Mouse (Mus musculus) liver, embryonic 14.5 days (tissue): ENCODE data around the gene Bloc1s2. TPM values are rescaled to one million over a fixed set of nuclear protein-coding genes. Genes with fewer than 3 reads are reported as not detected.
A peak's percentile ranks its signal among the peaks of the same experiment; 100 is the strongest.

ENCODE experiments used
- ATAC-seq: fragments of 200-750 bp; cut with Nextera tagmentation; 2 replicates; pipeline ENCODE4 v1.8.0; 2017; ENCODE audit warnings: moderate number of reproducible peaks, mild to moderate bottlenecking, moderate library complexity; ENCODE audit not compliant: insufficient read depth
- DNase-seq, 3 experiments: peaks; one replicate each; pipeline ENCODE4 v3.0.0-alpha.2; 2012 to 2013; ENCODE audit warnings: low read depth in 3 of 3, low spot score in 3 of 3
- H3K27ac ChIP-seq: fragments of 300-500 bp; sonication (generic); 2 replicates; pipeline ENCODE4 v1.5.1; 2014; ENCODE audit warnings: moderate library complexity, mild to moderate bottlenecking, control low read depth, inconsistent platforms
- H3K27me3 ChIP-seq: fragments of 300-500 bp; sonication (generic); 2 replicates; pipeline ENCODE4 v1.6.1; 2014; ENCODE audit warnings: mild to moderate bottlenecking, low read length, moderate library complexity; ENCODE audit not compliant: control insufficient read depth, insufficient read depth
- H3K36me3 ChIP-seq: fragments of 300-500 bp; sonication (generic); replicated peaks from 2 replicates; pipeline ENCODE4 v1.6.1; 2014; ENCODE audit warnings: low read depth; ENCODE audit not compliant: control insufficient read depth, insufficient read depth
- H3K4me1 ChIP-seq, 2 experiments: fragments of 200-500 bp in 1 of 2; fragments of 300-500 bp in 1 of 2; sonication (generic) in 1 of 2; replicated peaks; 2 replicates each; pipeline ENCODE4 v1.6.1; 2012 to 2014; ENCODE audit warnings: antibody characterized with exemption in 1 of 2, inconsistent platforms in 1 of 2, low read length in 1 of 2; ENCODE audit not compliant: control insufficient read depth in 2 of 2, insufficient read depth in 2 of 2
- H3K4me2 ChIP-seq: fragments of 300-500 bp; sonication (generic); 2 replicates; pipeline ENCODE4 v1.6.1; 2014; ENCODE audit warnings: low read depth, mild to moderate bottlenecking, control low read depth, moderate library complexity
- H3K4me3 ChIP-seq, 2 experiments: fragments of 200-500 bp in 1 of 2; fragments of 300-500 bp in 1 of 2; sonication (generic) in 1 of 2; 2 replicates each; pipeline ENCODE4 v1.5.1; 2012 to 2014; ENCODE audit warnings: low read depth in 2 of 2, low read length in 2 of 2, mild to moderate bottlenecking in 2 of 2, control low read depth in 1 of 2, inconsistent platforms in 1 of 2, moderate library complexity in 1 of 2; ENCODE audit not compliant: insufficient read depth in 1 of 2
- H3K9ac ChIP-seq: fragments of 300-500 bp; sonication (generic); replicated peaks from 2 replicates; pipeline ENCODE4 v1.6.1; 2014; ENCODE audit warnings: mild to moderate bottlenecking, control low read depth, moderate library complexity
- H3K9me3 ChIP-seq: fragments of 300-500 bp; sonication (generic); 2 replicates; pipeline ENCODE4 v1.6.1; 2016; ENCODE audit warnings: low read length, mixed read lengths; ENCODE audit not compliant: control insufficient read depth
- CTCF ChIP-seq: IDR thresholded peaks from 2 replicates; pipeline ENCODE4 v1.5.1; 2016; ENCODE audit warnings: antibody characterized with exemption, low read depth, control low read depth
- EP300 ChIP-seq: IDR thresholded peaks from 2 replicates; pipeline ENCODE4 v1.6.1; 2016; ENCODE audit warnings: antibody characterized with exemption, low read depth
- WGBS: fragments of 180-500 bp; shearing (Covaris S2); extraction: QIAGEN DNeasy Blood & Tissue Kit; methylation state at CpG from one replicate; pipeline ENCODE4 v1.1.7; 2014; ENCODE audit not compliant: insufficient replicate concordance; 5-methylcytosine and 5-hydroxymethylcytosine counted together
- polyA plus RNA-seq, 2 experiments: library from polyadenylated mRNA; depleted of rRNA in 1 of 2; stranded (reverse) in 1 of 2; unstranded in 1 of 2; fragments of >200 nt; fragmentation: Nextera tagmentation in 1 of 2; extraction: Ambion mirVana in 1 of 2; gene quantifications; 2 replicates each; pipeline versions ENCODE4 v1.2.1 to v1.2.3; 2012 to 2014

Bloc1s2 gene
- polyA plus RNA-seq (2012; rRNA removed) (18.4 and 28.1 TPM in 2 replicates), polyA plus RNA-seq (2014; fragmentation: Nextera tagmentation; extraction: Ambion mirVana) (44.5 and 45.0 TPM in 2 replicates)

GRCm38 (mm10) chr19:44145702-44146567 is at the start of gene Bloc1s2:
Bloc1s2 (minus strand) TSS chr19:44146446.
- Histone ChIP-seq H3K9me3 (no peaks in the 10 kb centered on the region), H3K4me2 (peak within 1 kb of the TSS; percentile 91), H3K36me3 (peaks cover 12% of the 10 kb centered on the region), H3K27ac (no peak within 1 kb of the TSS), H3K27me3 (no peaks in the 10 kb centered on the region), H3K9ac (peak within 1 kb of the TSS; percentile 79), H3K4me3 (peak within 1 kb of the TSS; percentile 64 to 80), H3K4me1 (peaks cover 8 to 11% of the 10 kb centered on the region in 2 experiments; a peak in 3 of 4 replicates)
- TF ChIP-seq CTCF = no peak
- TF ChIP-seq EP300 = no peak
- ATAC-seq (peak; percentile 90), DNase-seq (peak; percentile 64 to 71 (median 66))
- 5% methylated on average over 46 of the region's 46 CpGs for WGBS

- peaks cover 0 to 7% of the 10 kb centered on the region in 2 experiments; a peak in 2 of 4 replicates for H3K4me1 ChIP-seq
- H3K4me2 ChIP-seq = no peak overlapping the region
- WGBS = 15% methylated on average over 7 of the region's 7 CpGs
- no peak overlapping the region for H3K9ac ChIP-seq
- H3K4me3 ChIP-seq = no peak overlapping the region
- no peaks in the 10 kb centered on the region for H3K36me3 ChIP-seq
- peak in 1 of 3 experiments; percentile 17 for DNase-seq
- H3K27ac ChIP-seq = no peak overlapping the region
- peak; percentile 81 for TF ChIP-seq CTCF
- TF ChIP-seq EP300 = no peak
- H3K27me3 ChIP-seq = no peaks in the 10 kb centered on the region; the same call in 1 of the 2 replicates
- no peak for ATAC-seq
- H3K9me3 ChIP-seq = no peaks in the 10 kb centered on the region
Observed at GRCm38 (mm10) chr19:44195138-44195537, 48.9 kb upstream of the Bloc1s2 start.

GRCm38 (mm10) chr19:44193906-44194305 is 47.7 kb upstream of the Bloc1s2 start:
- no peak overlapping the region for H3K4me2 ChIP-seq
- TF ChIP-seq CTCF (no peak), EP300 (no peak)
- 62% methylated on average over 7 of the region's 7 CpGs for WGBS
- H3K27ac ChIP-seq = no peak overlapping the region
- H3K9ac ChIP-seq = no peak overlapping the region
- no peak for ATAC-seq
- no peaks in the 10 kb centered on the region for H3K9me3 ChIP-seq
- no peaks in the 10 kb centered on the region; the same call in 1 of the 2 replicates for H3K27me3 ChIP-seq
- DNase-seq = no peak
- H3K4me3 ChIP-seq = no peak overlapping the region
- peaks cover 0 to 7% of the 10 kb centered on the region in 2 experiments; a peak in 2 of 4 replicates for H3K4me1 ChIP-seq
- H3K36me3 ChIP-seq = no peaks in the 10 kb centered on the region

GRCm38 (mm10) chr19:44192342-44192741 is 46.1 kb upstream of the Bloc1s2 start, which contains the start of gene Pkd2l1:
Pkd2l1 (minus strand) TSS chr19:44192442.
- no peak for TF ChIP-seq EP300
- TF ChIP-seq CTCF = no peak
- H3K9ac ChIP-seq = no peak within 1 kb of the TSS
- no peaks in the 10 kb centered on the region for H3K9me3 ChIP-seq
- H3K36me3 ChIP-seq = no peaks in the 10 kb centered on the region
- H3K4me1 ChIP-seq = peaks cover 0 to 4% of the 10 kb centered on the region in 2 experiments; a peak in 2 of 4 replicates
- no peak for ATAC-seq
- 10% methylated on average over 3 of the region's 3 CpGs for WGBS
- DNase-seq = no peak
- H3K4me3 ChIP-seq = no peak within 1 kb of the TSS
- H3K27ac ChIP-seq = no peak within 1 kb of the TSS
- no peaks in the 10 kb centered on the region; the same call in 1 of the 2 replicates for H3K27me3 ChIP-seq
- H3K4me2 ChIP-seq = no peak within 1 kb of the TSS

- Histone ChIP-seq H3K4me2 (no peak overlapping the region), H3K9ac (no peak overlapping the region), H3K4me1 (no peaks in the 10 kb centered on the region), H3K9me3 (no peaks in the 10 kb centered on the region), H3K27ac (no peak overlapping the region), H3K36me3 (no peaks in the 10 kb centered on the region), H3K27me3 (no peaks in the 10 kb centered on the region; the same call in 1 of the 2 replicates), H3K4me3 (no peak overlapping the region)
- no peak for DNase-seq
- whole genome bisulfite sequencing = 64% methylated on average over 4 of the region's 4 CpGs
- ATAC-seq = no peak
- TF ChIP-seq CTCF = no peak
- TF ChIP-seq EP300 = no peak
Observed at GRCm38 (mm10) chr19:44189056-44189455, 42.8 kb upstream of the Bloc1s2 start.
